Mouse (Mus musculus): ENCODE measurements around the gene Kmt5b. TPM values are rescaled to one million over a fixed set of nuclear protein-coding genes. Genes with fewer than 3 reads are reported as not detected.

Kmt5b gene
- polyA plus RNA-seq, 1 experiment from 2014 or later = 21.6 TPM

DNA sequence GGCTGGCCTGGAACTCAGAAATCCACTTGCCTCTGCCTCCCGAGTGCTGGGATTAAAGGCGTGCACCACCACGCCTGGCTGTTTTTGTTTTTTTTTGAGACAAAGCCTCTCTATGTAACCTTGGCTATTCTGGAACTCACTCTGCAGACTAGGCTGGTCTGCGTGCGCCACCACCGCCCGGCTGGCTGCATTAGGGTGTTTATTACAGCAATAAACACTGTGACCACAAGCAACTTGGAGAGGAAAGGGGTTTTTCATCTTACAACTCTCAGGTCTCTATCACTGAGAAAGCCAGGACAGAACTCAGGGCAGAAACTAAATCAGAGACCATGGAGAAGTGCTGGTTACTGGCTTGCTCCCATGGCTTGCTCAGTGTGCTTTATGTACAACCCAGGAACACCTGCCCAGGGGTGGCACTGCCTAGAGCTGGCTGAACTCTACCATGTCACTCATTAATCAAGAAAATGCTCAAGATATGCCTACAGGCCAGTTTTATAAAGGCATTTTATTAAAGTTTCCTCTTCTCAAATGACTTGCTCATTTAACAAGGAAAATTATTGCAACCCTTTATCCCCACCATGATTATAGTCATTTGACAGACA is 81.1 kb downstream of the Kmt5b start:
- Histone ChIP-seq H3K9me3 (no peaks in the 10 kb centered on the region), H3K4me1 (peaks cover 19% of the 10 kb centered on the region), H3K27ac (no peak overlapping the region), H3K4me3 (no peak overlapping the region), H3K27me3 (ENCODE audit: insufficient read depth, poor library complexity, severe bottlenecking) (no peaks in the 10 kb centered on the region), H3K36me3 (no peaks in the 10 kb centered on the region)
- 80% methylated on average over 7 of the region's 7 CpGs for WGBS
- DNase-seq (ENCODE audit: low spot score) = peak; percentile 50

DNA sequence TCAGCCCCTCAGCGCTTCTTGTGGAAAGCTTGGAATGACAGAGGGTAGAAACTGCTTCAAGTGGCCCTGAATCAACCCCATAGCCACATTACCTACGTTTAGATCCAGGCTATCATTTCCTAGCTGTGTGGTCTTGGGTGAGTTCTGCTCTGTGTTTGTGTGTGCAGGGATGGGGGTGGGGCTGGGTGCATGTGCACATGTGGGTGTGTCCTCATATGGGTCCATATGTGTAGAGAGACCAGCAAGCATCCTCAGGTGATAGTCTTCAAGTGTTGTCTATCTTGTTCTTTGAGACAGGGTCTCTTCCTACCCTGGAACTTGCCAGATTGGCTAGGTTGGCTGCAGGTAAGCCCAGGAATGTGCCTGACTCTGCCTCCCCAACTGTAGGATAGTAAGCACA is 82.0 kb downstream of the Kmt5b start:
- H3K27ac ChIP-seq = no peak overlapping the region
- no peaks in the 10 kb centered on the region for H3K36me3 ChIP-seq
- H3K4me3 ChIP-seq = no peak overlapping the region
- H3K27me3 ChIP-seq (ENCODE audit: insufficient read depth, poor library complexity, severe bottlenecking) = no peaks in the 10 kb centered on the region
- H3K4me1 ChIP-seq = peaks cover 19% of the 10 kb centered on the region
- 83% methylated on average over 2 of the region's 2 CpGs for WGBS
- H3K9me3 ChIP-seq = no peaks in the 10 kb centered on the region
- DNase-seq (ENCODE audit: low spot score) = peak; percentile 66

- DNase-seq (ENCODE audit: low spot score) = peak; percentile 74
- Histone ChIP-seq H3K36me3 (no peaks in the 10 kb centered on the region), H3K4me3 (no peak overlapping the region), H3K27ac (no peak overlapping the region; the same call in 1 of the 2 replicates), H3K4me1 (peaks cover 19% of the 10 kb centered on the region), H3K27me3 (ENCODE audit: insufficient read depth, poor library complexity, severe bottlenecking) (no peaks in the 10 kb centered on the region), H3K9me3 (no peaks in the 10 kb centered on the region)
- 32% methylated on average over 5 of the region's 5 CpGs for WGBS
Measured at GRCm38 (mm10) chr19:3850076-3850475, 82.9 kb downstream of the Kmt5b start.

GRCm38 (mm10) chr19:3850847-3851469 is 83.7 kb downstream of the Kmt5b start:
- Histone ChIP-seq H3K9me3 (no peaks in the 10 kb centered on the region), H3K36me3 (no peaks in the 10 kb centered on the region), H3K27me3 (ENCODE audit: insufficient read depth, poor library complexity, severe bottlenecking) (no peaks in the 10 kb centered on the region), H3K4me1 (peaks cover 28% of the 10 kb centered on the region), H3K27ac (peak overlapping the region; percentile 98), H3K4me3 (peak overlapping the region; percentile 91)
- WGBS = 3% methylated on average over 19 of the region's 19 CpGs
- DNase-seq (ENCODE audit: low spot score) = peak; percentile 79

DNA sequence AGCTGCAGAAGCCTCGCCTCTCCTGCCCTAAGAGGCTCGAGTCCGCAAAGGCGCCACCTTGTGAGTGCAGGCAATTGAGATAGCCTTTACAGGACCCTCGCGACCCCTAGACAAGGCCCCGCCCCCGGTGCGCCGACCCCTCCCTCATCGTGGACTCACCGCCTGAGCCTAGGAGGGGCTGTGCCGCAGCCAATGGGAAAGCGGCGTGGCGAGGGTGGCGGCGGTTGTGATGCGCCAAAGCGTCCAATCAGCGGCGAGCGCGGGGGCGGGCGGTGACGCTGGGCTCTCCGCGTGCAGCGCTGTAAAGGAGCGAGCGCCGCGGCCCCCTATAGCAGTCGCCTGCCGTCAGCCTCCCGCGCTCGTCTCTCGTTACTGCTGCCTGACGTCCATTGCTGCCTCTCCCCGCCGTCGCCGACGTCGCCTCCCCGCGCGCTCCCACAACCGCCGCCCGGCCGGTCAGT is 84.3 kb downstream of the Kmt5b start, which contains the start of gene Chka:
Gene Chka (plus strand): TSS at position 272 of the 461 bp plus-strand sequence.
- H3K27ac ChIP-seq = peak within 1 kb of the TSS; percentile 98
- under 1% methylated on average over 42 of the region's 54 CpGs for WGBS
- H3K36me3 ChIP-seq = no peaks in the 10 kb centered on the region
- H3K27me3 ChIP-seq (ENCODE audit: insufficient read depth, poor library complexity, severe bottlenecking) = no peaks in the 10 kb centered on the region
- H3K4me3 ChIP-seq = peak within 1 kb of the TSS; percentile 91
- peaks cover 28% of the 10 kb centered on the region for H3K4me1 ChIP-seq
- H3K9me3 ChIP-seq = no peaks in the 10 kb centered on the region
- peak; percentile 98 for DNase-seq (ENCODE audit: low spot score)

- Histone ChIP-seq H3K4me3 (peak overlapping the region; percentile 91), H3K4me1 (peaks cover 28% of the 10 kb centered on the region), H3K36me3 (no peaks in the 10 kb centered on the region), H3K9me3 (no peaks in the 10 kb centered on the region), H3K27ac (peak overlapping the region; percentile 98), H3K27me3 (ENCODE audit: insufficient read depth, poor library complexity, severe bottlenecking) (no peaks in the 10 kb centered on the region)
- peak; percentile 85 for DNase-seq (ENCODE audit: low spot score)
- under 1% methylated on average over 72 of the region's 74 CpGs for WGBS
Measured at GRCm38 (mm10) chr19:3851979-3852681, 84.9 kb downstream of the Kmt5b start.

DNA sequence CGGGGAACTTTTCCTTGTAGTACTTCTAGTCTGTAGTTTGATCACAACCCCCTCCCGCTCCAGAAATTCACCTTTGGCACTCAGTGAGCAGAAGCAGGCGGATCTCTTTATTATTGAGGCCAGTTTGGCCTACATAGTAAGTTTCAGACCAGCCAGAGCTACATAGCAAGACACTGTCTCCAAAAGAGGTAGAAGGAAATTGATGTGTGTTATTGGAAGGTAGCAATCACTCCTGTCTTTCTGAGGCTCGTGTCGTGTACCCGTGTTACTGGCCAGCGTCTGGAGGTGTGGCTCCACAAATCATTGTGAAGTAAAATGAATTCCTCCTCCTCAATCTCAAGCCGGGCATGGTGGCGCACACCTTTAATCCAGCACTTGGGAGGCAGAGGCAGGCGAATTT is 85.9 kb downstream of the Kmt5b start:
- H3K36me3 ChIP-seq = no peaks in the 10 kb centered on the region
- no peaks in the 10 kb centered on the region for H3K27me3 ChIP-seq (ENCODE audit: insufficient read depth, poor library complexity, severe bottlenecking)
- WGBS = 91% methylated on average over 10 of the region's 10 CpGs
- no peaks in the 10 kb centered on the region for H3K9me3 ChIP-seq
- peaks cover 32% of the 10 kb centered on the region for H3K4me1 ChIP-seq
- no peak overlapping the region for H3K27ac ChIP-seq
- peak; percentile 38 for DNase-seq (ENCODE audit: low spot score)
- H3K4me3 ChIP-seq = peak overlapping the region; percentile 91

DNA sequence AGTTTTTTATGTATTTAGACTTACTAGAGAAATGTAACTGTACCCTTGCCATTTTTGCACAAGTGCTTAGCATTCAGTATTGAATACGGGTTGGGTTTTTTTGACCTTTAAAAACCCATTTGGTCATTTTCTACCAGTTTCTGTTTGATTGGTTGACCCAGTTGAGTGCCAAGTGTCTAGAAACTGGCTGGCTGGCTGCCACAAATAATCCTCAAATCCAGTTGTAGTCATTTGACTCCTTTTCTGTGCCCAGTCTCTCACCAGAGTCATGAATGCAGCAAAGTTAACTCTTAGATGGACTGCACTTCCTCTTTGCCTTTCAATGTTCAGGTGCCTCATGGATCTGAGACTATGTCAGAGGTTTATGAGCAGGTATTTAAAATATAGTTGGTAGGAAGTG is 86.7 kb downstream of the Kmt5b start:
- Histone ChIP-seq H3K27me3 (ENCODE audit: insufficient read depth, poor library complexity, severe bottlenecking) (no peaks in the 10 kb centered on the region), H3K36me3 (no peaks in the 10 kb centered on the region), H3K27ac (no peak overlapping the region), H3K9me3 (no peaks in the 10 kb centered on the region), H3K4me3 (no peak overlapping the region), H3K4me1 (peaks cover 32% of the 10 kb centered on the region)
- DNase-seq (ENCODE audit: low spot score) = no peak
- WGBS = 98% methylated on average over 1 of the region's 1 CpGs

DNA sequence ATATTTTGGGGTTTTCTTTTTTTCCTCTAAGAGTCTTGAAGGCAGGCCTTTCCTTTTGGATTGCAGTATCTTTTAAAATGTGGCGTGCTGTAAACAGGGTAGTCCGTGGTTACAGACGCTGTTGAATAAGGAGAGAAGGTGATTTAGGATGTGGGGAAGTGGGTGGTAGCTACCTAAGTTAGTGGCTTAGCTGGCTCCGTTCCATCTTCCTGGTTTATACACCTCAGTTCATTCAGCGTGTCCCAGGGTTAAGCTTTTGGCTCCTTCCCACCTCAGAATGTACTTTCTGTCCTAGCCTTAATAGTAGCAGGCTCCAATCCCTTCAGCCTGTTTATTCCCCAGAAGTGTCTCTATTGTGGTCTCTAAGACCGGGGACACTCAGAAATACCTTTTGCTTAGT is 87.9 kb downstream of the Kmt5b start:
- peaks cover 30% of the 10 kb centered on the region for H3K4me1 ChIP-seq
- no peaks in the 10 kb centered on the region for H3K9me3 ChIP-seq
- H3K27ac ChIP-seq = no peak overlapping the region
- H3K36me3 ChIP-seq = no peaks in the 10 kb centered on the region
- no peaks in the 10 kb centered on the region for H3K27me3 ChIP-seq (ENCODE audit: insufficient read depth, poor library complexity, severe bottlenecking)
- 74% methylated on average over 6 of the region's 6 CpGs for WGBS
- no peak overlapping the region for H3K4me3 ChIP-seq
- peak; percentile 45 for DNase-seq (ENCODE audit: low spot score)

DNA sequence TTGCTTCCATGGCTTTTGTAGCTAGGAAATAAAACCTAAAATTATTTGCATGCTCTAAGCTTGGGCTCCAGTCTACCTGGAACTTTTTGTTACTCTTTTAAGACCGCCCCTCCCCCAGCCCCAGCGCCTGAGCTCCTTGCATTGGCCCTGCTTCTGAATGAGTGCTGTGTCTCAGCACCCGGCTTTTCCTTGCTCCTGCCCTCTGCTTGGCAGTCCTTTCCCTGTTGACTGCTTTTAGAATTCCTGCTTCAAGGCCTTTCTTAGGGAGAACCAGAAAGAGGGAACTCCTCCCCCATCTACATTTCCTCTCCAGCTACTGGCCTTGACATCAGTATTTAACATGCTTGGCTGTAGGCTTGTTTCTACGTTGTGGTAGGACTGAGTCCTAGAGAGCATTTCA is 88.4 kb downstream of the Kmt5b start:
- Histone ChIP-seq H3K27ac (no peak overlapping the region), H3K27me3 (ENCODE audit: insufficient read depth, poor library complexity, severe bottlenecking) (no peaks in the 10 kb centered on the region), H3K9me3 (no peaks in the 10 kb centered on the region), H3K36me3 (0 out of 2 replicates have a peak, but pooled peaks cover under 1% of the 10 kb centered on the region), H3K4me3 (0 out of 2 replicates have a peak overlapping the region, but pooled peaks have one; percentile 19), H3K4me1 (peaks cover 28% of the 10 kb centered on the region)
- WGBS = 29% methylated on average over 4 of the region's 4 CpGs
- no peak for DNase-seq (ENCODE audit: low spot score)

- Histone ChIP-seq H3K4me1 (peaks cover 13% of the 10 kb centered on the region), H3K27ac (no peak overlapping the region), H3K4me3 (no peak overlapping the region), H3K27me3 (ENCODE audit: insufficient read depth, poor library complexity, severe bottlenecking) (no peaks in the 10 kb centered on the region), H3K36me3 (peaks cover 5% of the 10 kb centered on the region; the same call in 1 of the 2 replicates), H3K9me3 (no peaks in the 10 kb centered on the region)
- DNase-seq (ENCODE audit: low spot score) = no peak
- WGBS = 78% methylated on average over 3 of the region's 3 CpGs
Measured at GRCm38 (mm10) chr19:3857220-3857619, 90.0 kb downstream of the Kmt5b start.

DNA sequence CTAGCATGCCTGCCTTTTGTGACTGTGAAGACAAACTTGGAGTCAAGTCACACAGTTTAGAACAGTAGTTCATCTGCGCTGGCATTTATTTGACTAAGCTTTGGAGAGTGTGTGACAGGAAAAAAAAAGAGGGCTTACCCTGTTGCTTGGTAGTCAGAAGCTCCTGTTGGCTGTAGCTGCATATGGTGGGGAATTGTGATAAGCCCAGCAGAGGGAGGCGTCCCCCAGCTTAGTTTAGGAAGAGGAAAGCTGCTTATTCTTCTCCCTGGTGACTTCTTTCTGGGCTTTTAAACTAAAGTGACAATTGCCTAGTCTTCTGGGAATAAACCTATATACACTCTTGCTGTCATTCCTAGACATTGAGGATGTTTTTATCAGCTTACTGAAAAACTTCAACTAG is 95.5 kb downstream of the Kmt5b start:
- no peak for DNase-seq (ENCODE audit: low spot score)
- WGBS = 69% methylated on average over 2 of the region's 2 CpGs
- Histone ChIP-seq H3K27me3 (ENCODE audit: insufficient read depth, poor library complexity, severe bottlenecking) (no peaks in the 10 kb centered on the region), H3K9me3 (no peaks in the 10 kb centered on the region), H3K36me3 (peaks cover 29% of the 10 kb centered on the region), H3K4me3 (no peak overlapping the region), H3K4me1 (0 out of 2 replicates have a peak, but pooled peaks cover 3% of the 10 kb centered on the region), H3K27ac (no peak overlapping the region)

GRCm38 (mm10) chr19:3864960-3865359 is 97.7 kb downstream of the Kmt5b start:
- peaks cover 29% of the 10 kb centered on the region for H3K36me3 ChIP-seq
- no peaks in the 10 kb centered on the region for H3K4me1 ChIP-seq
- H3K27ac ChIP-seq = no peak overlapping the region
- no peaks in the 10 kb centered on the region for H3K27me3 ChIP-seq (ENCODE audit: insufficient read depth, poor library complexity, severe bottlenecking)
- no peaks in the 10 kb centered on the region for H3K9me3 ChIP-seq
- 82% methylated on average over 2 of the region's 2 CpGs for WGBS
- DNase-seq (ENCODE audit: low spot score) = no peak
- no peak overlapping the region for H3K4me3 ChIP-seq

All from heart, embryonic 10.5 days (tissue).